Mouse (Mus musculus) neural tube, embryonic 15.5 days (tissue): ENCODE measurements around the gene St6galnac4. TPM values are rescaled to one million over a fixed set of nuclear protein-coding genes. Genes with fewer than 3 reads are reported as not detected.

Source experiments
- ATAC-seq: fragments of 200-750 bp; cut with Nextera tagmentation; 2 replicates; pipeline ENCODE4 v1.8.0; 2017; ENCODE audit warnings: mild to moderate bottlenecking, moderate TSS enrichment, moderate library complexity; ENCODE audit not compliant: low FRiP score
- H3K27ac ChIP-seq: fragments of 300-500 bp; sonication (generic); replicated peaks from 2 replicates; pipeline ENCODE4 v1.5.1; 2015; ENCODE audit warnings: mild to moderate bottlenecking, inconsistent platforms
- H3K27me3 ChIP-seq: fragments of 300-500 bp; sonication (generic); replicated peaks from 2 replicates; pipeline ENCODE4 v1.6.1; 2015; ENCODE audit warnings: inconsistent platforms
- H3K36me3 ChIP-seq: fragments of 300-500 bp; sonication (generic); 2 replicates; pipeline ENCODE4 v1.6.1; 2015; ENCODE audit warnings: inconsistent platforms
- H3K4me1 ChIP-seq: fragments of 300-500 bp; sonication (generic); 2 replicates; pipeline ENCODE4 v1.6.1; 2015; ENCODE audit warnings: inconsistent platforms
- H3K4me2 ChIP-seq: fragments of 300-500 bp; sonication (generic); 2 replicates; pipeline ENCODE4 v1.6.1; 2015; ENCODE audit warnings: inconsistent platforms, mild to moderate bottlenecking, moderate library complexity
- H3K4me3 ChIP-seq: fragments of 300-500 bp; sonication (generic); replicated peaks from 2 replicates; pipeline ENCODE4 v1.5.1; 2015; ENCODE audit warnings: mild to moderate bottlenecking, inconsistent platforms
- H3K9ac ChIP-seq: fragments of 300-500 bp; sonication (generic); replicated peaks from 2 replicates; pipeline ENCODE4 v1.6.1; 2015; ENCODE audit warnings: mild to moderate bottlenecking, inconsistent platforms
- H3K9me3 ChIP-seq: fragments of 300-500 bp; sonication (generic); replicated peaks from 2 replicates; pipeline ENCODE4 v1.6.1; 2016; ENCODE audit warnings: inconsistent platforms
- WGBS: fragments of 180-500 bp; shearing (Covaris S2); methylation state at CpG from one replicate; pipeline ENCODE4 v1.1.7; 2015; ENCODE audit warnings: mixed read lengths; 5-methylcytosine and 5-hydroxymethylcytosine counted together
- polyA plus RNA-seq: library from polyadenylated mRNA; unstranded; fragments of >200 nt; fragmentation: Nextera tagmentation; extraction: Ambion mirVana; gene quantifications from 2 replicates; pipeline ENCODE4 v1.2.1, GENCODE M21; 2015

St6galnac4 gene
- polyA plus RNA-seq, 1 experiment from 2014 or later = 43.9 TPM

DNA sequence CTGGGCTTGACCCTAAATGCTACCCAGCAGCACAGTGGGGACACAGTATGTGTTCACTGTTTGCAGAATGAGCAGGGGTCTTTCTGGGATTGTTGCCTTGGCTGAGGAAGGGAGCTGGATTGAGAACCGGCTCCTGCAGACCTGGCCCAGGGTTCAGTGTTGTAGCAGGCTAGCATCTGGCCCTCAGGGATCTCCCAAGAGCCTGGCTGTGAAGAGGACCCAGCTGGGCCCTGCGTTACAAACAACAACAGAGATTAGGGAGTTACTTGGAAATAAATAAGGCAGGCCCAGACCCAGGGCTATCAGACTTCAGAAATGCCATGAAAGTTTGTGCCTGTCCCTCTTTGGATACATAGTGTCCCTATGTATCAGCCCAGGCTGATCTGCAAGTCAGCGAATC, 58.8 kb downstream of the St6galnac4 start:
- no peak overlapping the region for H3K9ac ChIP-seq
- H3K27me3 ChIP-seq = no peaks in the 10 kb centered on the region
- H3K4me3 ChIP-seq = no peak overlapping the region
- no peak overlapping the region for H3K4me2 ChIP-seq
- H3K36me3 ChIP-seq = no peaks in the 10 kb centered on the region
- no peaks in the 10 kb centered on the region for H3K9me3 ChIP-seq
- no peak overlapping the region for H3K27ac ChIP-seq
- ATAC-seq = no peak
- 0 out of 2 replicates have a peak, but pooled peaks cover 9% of the 10 kb centered on the region for H3K4me1 ChIP-seq
- WGBS = 64% methylated on average over 3 of the region's 3 CpGs

DNA sequence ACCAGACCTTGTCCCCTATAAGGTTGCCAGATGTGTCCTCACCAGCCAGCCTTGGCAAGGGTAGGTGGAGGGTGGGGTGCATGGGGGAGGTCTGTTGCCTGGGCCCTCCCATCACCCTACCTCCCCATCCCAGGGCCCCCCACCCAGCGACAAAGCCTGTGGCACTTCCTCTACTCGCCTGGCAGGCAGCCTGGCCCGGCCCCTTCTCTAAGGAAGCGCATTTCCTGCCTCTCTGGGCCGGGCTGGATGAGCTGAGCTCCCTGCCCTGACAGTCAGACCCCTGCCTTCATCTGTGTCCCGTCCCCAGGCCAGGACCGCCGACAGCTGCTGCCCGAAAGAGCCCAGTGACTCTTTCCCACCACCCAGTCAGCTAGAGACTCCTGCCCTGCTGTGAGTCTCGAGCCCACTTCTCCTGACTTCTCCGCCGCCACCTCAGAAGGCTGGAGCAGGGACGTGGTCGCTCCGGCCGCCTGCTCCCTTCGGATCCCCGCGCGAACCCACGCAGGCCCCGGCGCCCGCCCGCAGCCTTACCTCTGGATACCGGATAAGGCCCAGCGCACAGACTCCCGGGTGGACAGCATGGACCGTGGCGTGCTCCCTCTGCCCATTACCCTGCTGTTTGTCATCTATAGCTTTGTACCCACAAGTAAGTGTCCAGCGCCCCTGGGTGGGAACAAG, 59.6 kb downstream of the St6galnac4 start, which contains the start of gene Eng:
Gene Eng (plus strand): TSS at position 217 of the 678 bp plus-strand sequence.
- H3K9me3 ChIP-seq = no peaks in the 10 kb centered on the region
- H3K9ac ChIP-seq = no peak within 1 kb of the TSS
- no peaks in the 10 kb centered on the region for H3K36me3 ChIP-seq
- H3K4me1 ChIP-seq = 0 out of 2 replicates have a peak, but pooled peaks cover 9% of the 10 kb centered on the region
- 65% methylated on average over 31 of the region's 31 CpGs for WGBS
- H3K4me2 ChIP-seq = peak within 1 kb of the TSS; percentile 22
- H3K27ac ChIP-seq = no peak within 1 kb of the TSS
- H3K4me3 ChIP-seq = peak within 1 kb of the TSS; percentile 26
- no peaks in the 10 kb centered on the region for H3K27me3 ChIP-seq
- no peak for ATAC-seq

DNA sequence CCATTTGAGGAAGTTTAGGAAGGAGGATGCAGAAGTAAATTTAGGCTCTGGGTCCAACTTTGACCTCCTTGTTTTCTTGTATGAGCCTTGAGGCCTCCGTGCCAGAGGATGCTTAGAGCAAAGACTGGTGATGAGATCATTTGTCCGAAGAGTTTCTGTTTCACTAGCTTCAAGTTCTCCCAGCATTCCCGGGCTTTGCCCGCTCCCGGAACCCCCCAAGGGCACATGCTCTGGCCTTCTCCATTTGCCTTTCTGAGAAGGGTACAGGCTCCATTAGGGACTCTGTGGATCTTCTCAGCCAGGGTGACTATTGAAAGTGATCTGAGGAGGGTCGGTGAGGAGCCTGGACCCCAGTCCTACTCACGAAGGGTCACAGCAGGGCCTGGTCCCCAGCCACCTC, 60.5 kb downstream of the St6galnac4 start:
- Histone ChIP-seq H3K4me1 (0 out of 2 replicates have a peak, but pooled peaks cover 9% of the 10 kb centered on the region), H3K36me3 (no peaks in the 10 kb centered on the region), H3K4me2 (peak overlapping the region; percentile 22), H3K4me3 (peak overlapping the region; percentile 26), H3K9ac (no peak overlapping the region), H3K27me3 (no peaks in the 10 kb centered on the region), H3K9me3 (no peaks in the 10 kb centered on the region), H3K27ac (no peak overlapping the region)
- 91% methylated on average over 7 of the region's 7 CpGs for WGBS
- no peak for ATAC-seq

Other genes starting within 250 kb of the St6galnac4 start
- gene Ciz1, start 234.8 kb upstream of the St6galnac4 start, polyA plus RNA-seq = 43.8 and 44.8 TPM in 2 replicates
- gene Dnm1, start 233.8 kb upstream of the St6galnac4 start, polyA plus RNA-seq = 72.4 and 86.9 TPM in 2 replicates
- 163 and 195 TPM in 2 replicates for gene 1110008P14Rik, start 205.2 kb upstream of the St6galnac4 start, polyA plus RNA-seq
- 0.95 and 1.1 TPM in 2 replicates for gene Lcn2, start 198.8 kb upstream of the St6galnac4 start, polyA plus RNA-seq
- 47.3 and 52.1 TPM in 2 replicates for gene Ptges2, start 191.2 kb upstream of the St6galnac4 start, polyA plus RNA-seq
- 4.4 and 5.3 TPM in 2 replicates for gene Naif1, start 136.6 kb upstream of the St6galnac4 start, polyA plus RNA-seq
- 51.4 and 58.8 TPM in 2 replicates for gene Slc25a25, start 135.7 kb upstream of the St6galnac4 start, polyA plus RNA-seq
- gene Fam102a, start 51.8 kb upstream of the St6galnac4 start, polyA plus RNA-seq = 6.7 and 7.0 TPM in 2 replicates
- gene Dpm2, start 16.2 kb upstream of the St6galnac4 start, polyA plus RNA-seq = 141 and 147 TPM in 2 replicates
- gene Pip5kl1, start 12.3 kb upstream of the St6galnac4 start, polyA plus RNA-seq = 16.3 and 17.8 TPM in 2 replicates
- 0.59 and 0.99 TPM in 2 replicates for gene 9430097D07Rik, start 11.4 kb upstream of the St6galnac4 start, polyA plus RNA-seq
- gene St6galnac6, start 12.6 kb downstream of the St6galnac4 start, polyA plus RNA-seq = 13.5 and 14.4 TPM in 2 replicates
- 88.5 and 103 TPM in 2 replicates for gene Ak1, start 34.7 kb downstream of the St6galnac4 start, polyA plus RNA-seq
- 29.6 and 40.5 TPM in 2 replicates for gene Eng, start 59.5 kb downstream of the St6galnac4 start, polyA plus RNA-seq
- 19.3 and 20.6 TPM in 2 replicates for gene Fpgs, start 117.0 kb downstream of the St6galnac4 start, polyA plus RNA-seq
- 63.0 and 82.4 TPM in 2 replicates for gene Cdk9, start 126.0 kb downstream of the St6galnac4 start, polyA plus RNA-seq
- 50.1 and 51.5 TPM in 2 replicates for gene Sh2d3c, start 134.0 kb downstream of the St6galnac4 start, polyA plus RNA-seq
- gene 6330409D20Rik, start 153.9 kb downstream of the St6galnac4 start, polyA plus RNA-seq = 2.9 and 3.6 TPM in 2 replicates
- 54.4 and 60.6 TPM in 2 replicates for gene Tor2a, start 170.1 kb downstream of the St6galnac4 start, polyA plus RNA-seq
- gene Ttc16, start 188.5 kb downstream of the St6galnac4 start, polyA plus RNA-seq = 0.50 and 0.70 TPM in 2 replicates
- 6.1 and 7.5 TPM in 2 replicates for gene Ptrh1, start 188.7 kb downstream of the St6galnac4 start, polyA plus RNA-seq
- 1.1 and 2.1 TPM in 2 replicates for gene Cfap157, start 197.3 kb downstream of the St6galnac4 start, polyA plus RNA-seq